Mouse (Mus musculus) cortical plate, adult 2 months (tissue): ENCODE data around the gene Tmem30c.

Experiments used
- CTCF ChIP-seq: fragments of 200-500 bp; IDR thresholded peaks from 2 replicates; pipeline ENCODE4 v1.5.1; 2011; ENCODE audit warnings: mild to moderate bottlenecking, control low read depth, low read length; ENCODE audit not compliant: insufficient read depth; ENCODE audit errors: extremely low read depth
- POLR2A ChIP-seq: fragments of 200-500 bp; IDR thresholded peaks from 2 replicates; pipeline ENCODE4 v1.6.1; 2011; ENCODE audit warnings: mild to moderate bottlenecking, low read length, control low read depth; ENCODE audit not compliant: insufficient read depth; ENCODE audit errors: extremely low read depth

DNA sequence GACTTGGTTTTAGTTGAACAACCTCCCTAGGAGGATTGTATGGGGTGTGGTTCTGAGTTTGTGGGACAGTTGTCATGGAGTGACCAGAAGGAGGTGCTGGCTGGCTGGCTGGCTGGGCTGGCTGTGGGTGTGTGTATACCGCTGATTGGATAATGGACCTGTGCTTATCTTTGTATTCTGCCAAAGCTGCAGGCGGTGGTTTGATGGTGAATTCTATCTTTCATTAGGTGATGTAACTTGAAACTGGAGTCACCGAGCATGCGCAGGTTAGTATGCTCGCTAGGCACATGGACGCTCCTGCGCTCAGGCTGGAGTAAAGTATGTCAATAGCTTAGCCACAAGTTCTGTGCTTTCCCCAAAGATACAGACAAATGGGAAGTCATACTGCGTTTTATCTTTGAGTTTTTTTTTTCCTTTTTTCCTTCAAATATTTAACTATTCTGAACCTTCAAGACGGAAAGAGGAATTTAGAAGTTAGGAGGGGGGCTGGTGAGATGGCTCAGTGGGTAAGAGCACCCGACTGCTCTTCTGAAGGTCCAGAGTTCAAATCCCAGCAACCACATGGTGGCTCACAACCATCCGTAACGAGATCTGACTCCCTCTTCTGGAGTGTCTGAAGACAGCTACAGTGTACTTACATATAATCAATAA lies 13.6 kb downstream of the Tmem30c start:
- TF ChIP-seq POLR2A (no peak), CTCF (no peak)
